Mouse (Mus musculus) layer of hippocampus, adult 8-10 months (tissue): ENCODE results near the gene Fam198b. TPM values are rescaled to one million over a fixed set of nuclear protein-coding genes. Genes with fewer than 3 reads are reported as not detected.

Experiments
- DNase-seq, 2 experiments: peaks; one replicate each; pipeline ENCODE4 v3.0.0; 2022; ENCODE audit warnings: low spot score in 2 of 2
- total RNA-seq, 4 experiments: library from RNA; stranded (reverse); gene quantifications; 2 replicates each; pipeline ENCODE4 v1.2.4; 2022

Gene Fam198b
- total RNA-seq, 4 experiments from 2014 or later = 4.7 to 7.8 (median 5.2) TPM

- DNase-seq = peak in 1 of 2 experiments; percentile 65
These were observed 442 bp downstream of the Fam198b start for GRCm38 (mm10) chr3:79884761-79885189.

- no peak for DNase-seq
These were observed 1.5 kb downstream of the Fam198b start for GRCm38 (mm10) chr3:79885686-79886356.

GRCm38 (mm10) chr3:79886357-79887091 is 2.2 kb downstream of the Fam198b start:
- DNase-seq = no peak

GRCm38 (mm10) chr3:79887161-79887855 is 3.0 kb downstream of the Fam198b start:
- DNase-seq = no peak

GRCm38 (mm10) chr3:79887966-79888365 is 3.6 kb downstream of the Fam198b start:
- DNase-seq = no peak

- no peak for DNase-seq
These were observed 13.4 kb downstream of the Fam198b start for GRCm38 (mm10) chr3:79897534-79898370.

- no peak for DNase-seq
These were observed 14.2 kb downstream of the Fam198b start for GRCm38 (mm10) chr3:79898514-79898913.

GRCm38 (mm10) chr3:79899906-79900305 is 15.6 kb downstream of the Fam198b start:
- no peak for DNase-seq

GRCm38 (mm10) chr3:79900502-79900901 is 16.2 kb downstream of the Fam198b start:
- DNase-seq = no peak

- DNase-seq = no peak
These were observed 17.0 kb downstream of the Fam198b start for GRCm38 (mm10) chr3:79901321-79901720.

- no peak for DNase-seq
These were observed 17.4 kb downstream of the Fam198b start for GRCm38 (mm10) chr3:79901734-79902133.

- DNase-seq = no peak
These were observed 19.5 kb downstream of the Fam198b start for GRCm38 (mm10) chr3:79903803-79904202.

- no peak for DNase-seq
These were observed 20.0 kb downstream of the Fam198b start for GRCm38 (mm10) chr3:79904238-79904757.

- DNase-seq = no peak
These were observed 21.1 kb downstream of the Fam198b start for GRCm38 (mm10) chr3:79905397-79905796.

GRCm38 (mm10) chr3:79906250-79907045 is 22.1 kb downstream of the Fam198b start:
- no peak for DNase-seq

- DNase-seq = no peak
These were observed 22.9 kb downstream of the Fam198b start for GRCm38 (mm10) chr3:79907223-79907622.

GRCm38 (mm10) chr3:79910375-79911141 is 26.2 kb downstream of the Fam198b start:
- no peak for DNase-seq

GRCm38 (mm10) chr3:79911166-79911565 is 26.8 kb downstream of the Fam198b start:
- DNase-seq = no peak

- DNase-seq = no peak
These were observed 29.7 kb downstream of the Fam198b start for GRCm38 (mm10) chr3:79914012-79914411.
